ENCODE assay signal across 9 mouse cellular contexts in the genomic region with DNA sequence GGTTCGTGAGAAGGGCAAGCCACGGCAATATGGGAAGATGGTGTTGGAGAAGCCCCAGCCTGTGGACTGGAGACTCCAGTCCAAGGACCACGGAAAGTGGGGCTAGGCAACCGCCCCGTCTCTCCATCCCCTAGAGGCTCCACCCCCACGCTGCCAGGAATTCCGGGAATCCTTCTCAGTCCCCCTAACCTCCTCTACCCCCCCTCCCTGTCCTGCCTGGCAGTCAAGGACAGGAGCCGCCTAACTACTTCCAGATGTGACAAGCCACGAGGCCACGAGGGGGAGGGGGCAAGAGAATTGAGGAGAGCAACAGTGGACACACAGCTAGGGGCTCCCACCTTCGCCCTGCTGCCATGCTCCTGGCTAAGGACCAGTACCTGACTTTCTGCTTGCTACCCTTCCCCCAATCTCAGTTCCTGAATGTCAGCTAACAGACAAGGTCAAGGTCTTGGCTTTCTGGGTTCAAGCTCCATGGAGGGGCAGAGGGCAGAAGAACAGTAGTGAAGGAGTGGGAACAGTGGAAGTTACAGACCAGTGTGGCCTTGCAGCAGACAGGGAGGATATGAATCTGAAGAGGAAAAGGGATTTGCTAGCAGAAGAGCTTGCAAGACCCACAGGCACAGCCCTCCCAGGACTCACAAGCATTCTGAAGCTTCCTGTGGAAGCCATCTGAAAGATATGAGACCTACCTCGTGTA. TPM values are rescaled to one million over a fixed set of nuclear protein-coding genes. Genes with fewer than 3 reads are reported as not detected.
DNase-seq lines count a peak whose midpoint lies in the region; ATAC-seq and TF ChIP-seq lines count a peak whose summit lies in the region.
"Had no signal": no experiment of that assay in that cellular context is flagged by ENCODE, and none has a peak within 500 bp of the region (broad histone marks: within the 10 kb centered on the region; RNA-seq: fewer than 3 reads in every experiment).

No protein-coding gene starts in this region.

- no peaks in the 10 kb centered on the region for H3K79me2 ChIP-seq in liver, adult 2 months (ENCODE audit: control insufficient read depth, insufficient read depth, low read length)

- peaks cover 28% of the 10 kb centered on the region for H3K27me3 ChIP-seq in hindbrain, embryonic 13.5 days
- no peaks in the 10 kb centered on the region for H3K27me3 ChIP-seq in liver, adult 2 months (ENCODE audit: control insufficient read depth, insufficient read depth, low read length)
- H3K27me3 ChIP-seq in neural tube, embryonic 15.5 days (replicated peaks): peaks cover 13% of the 10 kb centered on the region
- no peaks in the 10 kb centered on the region for H3K27me3 ChIP-seq in cerebellum, adult 2 months (ENCODE audit: control insufficient read depth, insufficient read depth, low read length)
- H3K27me3 ChIP-seq: CH12.LX had no signal

- no peak overlapping the region for H3K4me3 ChIP-seq in layer of hippocampus, adult 2 months
- H3K4me3 ChIP-seq in hindbrain, embryonic 13.5 days: no peak overlapping the region
- H3K4me3 ChIP-seq in liver, adult 2 months (ENCODE audit: insufficient read depth, low read depth, low read length): peak overlapping the region; percentile 43
- peak overlapping the region; percentile 22 for H3K4me3 ChIP-seq in neural tube, embryonic 15.5 days (replicated peaks)
- H3K4me3 ChIP-seq in cerebellum, adult 2 months (replicated peaks; ENCODE audit: insufficient read depth, low read depth, low read length): no peak overlapping the region

- no peak for ATAC-seq in hindbrain, embryonic 13.5 days (ENCODE audit: low FRiP score)
- ATAC-seq in neural tube, embryonic 15.5 days (ENCODE audit: low FRiP score): no peak

- WGBS in hindbrain, embryonic 13.5 days: 19% methylated on average over 11 of the region's 12 CpGs
- 32% methylated on average over 12 of the region's 12 CpGs for WGBS in liver, adult 2 months
- 22% methylated on average over 12 of the region's 12 CpGs for WGBS in neural tube, embryonic 15.5 days
- WGBS in cerebellum, adult 2 months: 25% methylated on average over 12 of the region's 12 CpGs

- H3K4me1 ChIP-seq in hindbrain, embryonic 13.5 days (replicated peaks): peaks cover 40% of the 10 kb centered on the region
- H3K4me1 ChIP-seq in liver, adult 2 months (ENCODE audit: control insufficient read depth, insufficient read depth, low read length): peaks cover 11% of the 10 kb centered on the region
- H3K4me1 ChIP-seq in neural tube, embryonic 15.5 days: peaks cover 20% of the 10 kb centered on the region
- peaks cover 3% of the 10 kb centered on the region; the same call in 1 of the 2 replicates for H3K4me1 ChIP-seq in cerebellum, adult 2 months (ENCODE audit: control insufficient read depth, insufficient read depth, low read length)

- no peak for TF ChIP-seq CTCF in layer of hippocampus, adult 2 months (conservative IDR thresholded peaks at IDR 0.05)
- no peak for TF ChIP-seq CTCF in liver, adult 2 months (IDR thresholded peaks at IDR 0.05; ENCODE audit: low read depth, low read length)
- no peak for TF ChIP-seq CTCF in cerebellum, adult 2 months (IDR thresholded peaks at IDR 0.05; ENCODE audit: borderline replicate concordance, insufficient read depth, low read depth, low read length)

- peak overlapping the region; percentile 21 for H3K4me2 ChIP-seq in hindbrain, embryonic 13.5 days
- H3K4me2 ChIP-seq in neural tube, embryonic 15.5 days: peak overlapping the region; percentile 24

- H3K9me3 ChIP-seq in hindbrain, embryonic 13.5 days: no peaks in the 10 kb centered on the region
- no peaks in the 10 kb centered on the region for H3K9me3 ChIP-seq in neural tube, embryonic 15.5 days (replicated peaks)

- no peak for DNase-seq in layer of hippocampus, adult 2 months (ENCODE audit: low spot score in 2 of 2)
- no peak for DNase-seq in layer of hippocampus, adult 18-20 months (ENCODE audit: low spot score in 2 of 2)
- peak; percentile 53 for DNase-seq in fibroblast of lung, adult 2 months (ENCODE audit: low read depth)
- DNase-seq in liver, adult 2 months (ENCODE audit: extremely low read depth, low read depth, low spot score): no peak
- no peak for DNase-seq in frontal cortex, postnatal 10 days (ENCODE audit: low spot score in 2 of 2)
- DNase-seq in cerebellum, adult 2 months: no peak

- H3K9ac ChIP-seq in hindbrain, embryonic 13.5 days: no peak overlapping the region
- H3K9ac ChIP-seq in liver, adult 2 months (ENCODE audit: low read depth, low read length): peak overlapping the region; percentile 35; the same call in 1 of the 2 replicates
- no peak overlapping the region for H3K9ac ChIP-seq in neural tube, embryonic 15.5 days (replicated peaks)

- no peaks in the 10 kb centered on the region for H3K36me3 ChIP-seq in hindbrain, embryonic 13.5 days
- H3K36me3 ChIP-seq in liver, adult 2 months (ENCODE audit: control insufficient read depth, insufficient read depth, low read length): no peaks in the 10 kb centered on the region
- no peaks in the 10 kb centered on the region for H3K36me3 ChIP-seq in neural tube, embryonic 15.5 days

- H3K27ac ChIP-seq in layer of hippocampus, adult 2 months: peak overlapping the region; percentile 28; the same call in 1 of the 2 replicates
- peak overlapping the region; percentile 48; the same call in 1 of the 2 replicates for H3K27ac ChIP-seq in hindbrain, embryonic 13.5 days
- H3K27ac ChIP-seq in liver, adult 2 months (replicated peaks; ENCODE audit: insufficient read depth, low read depth, low read length): peak overlapping the region; percentile 45
- peak overlapping the region; percentile 69 for H3K27ac ChIP-seq in neural tube, embryonic 15.5 days (replicated peaks)
- no peak overlapping the region for H3K27ac ChIP-seq in cerebellum, adult 2 months (ENCODE audit: insufficient read depth, low read length)

- no peak for TF ChIP-seq POLR2A in liver, adult 2 months (IDR thresholded peaks at IDR 0.05; ENCODE audit: extremely low read depth, insufficient read depth, low read length)
- TF ChIP-seq POLR2A in cerebellum, adult 2 months (IDR thresholded peaks at IDR 0.05; ENCODE audit: borderline replicate concordance, insufficient read depth, low read length): no peak

RNA-seq across cellular contexts. Expression of a gene that starts 2.9 kb away (rescaled TPM):
- 1 to 10 TPM; 6.1 to 8.4 TPM for total RNA-seq in layer of hippocampus, adult 2 months (2021)
- 1 to 10 TPM; 6.1 to 7.5 TPM for total RNA-seq in layer of hippocampus, adult 18-20 months (2021)
- 22.8 and 26.4 TPM in 2 replicates for polyA plus RNA-seq in hindbrain, embryonic 13.5 days (2015; fragmentation: Nextera tagmentation; extraction: Ambion mirVana)
- total RNA-seq in liver, adult 2 months (2014; rRNA removed): 4.4 and 6.7 TPM in 2 replicates
- polyA plus RNA-seq in liver, adult 2 months (2012; rRNA removed): 11.9 TPM in 2 replicates
- polyA plus RNA-seq in neural tube, embryonic 15.5 days (2015; fragmentation: Nextera tagmentation; extraction: Ambion mirVana): 48.4 and 54.1 TPM in 2 replicates
- polyA plus RNA-seq in cerebellum, adult 2 months (2012; rRNA removed): 11.3 and 15.1 TPM in 2 replicates

RNA-seq across cellular contexts. Expression of a gene that starts 9.8 kb away (rescaled TPM):
- 10 to 100 TPM; 26.2 to 29.3 TPM for total RNA-seq in layer of hippocampus, adult 2 months (2021)
- total RNA-seq in layer of hippocampus, adult 18-20 months (2021): 10 to 100 TPM; 20.9 to 25.2 TPM
- polyA plus RNA-seq in hindbrain, embryonic 13.5 days (2015; fragmentation: Nextera tagmentation; extraction: Ambion mirVana): 49.1 and 49.6 TPM in 2 replicates
- 4.3 and 6.5 TPM in 2 replicates for total RNA-seq in liver, adult 2 months (2014; rRNA removed)
- polyA plus RNA-seq in liver, adult 2 months (2012; rRNA removed): 84.3 and 98.8 TPM in 2 replicates
- polyA plus RNA-seq in neural tube, embryonic 15.5 days (2015; fragmentation: Nextera tagmentation; extraction: Ambion mirVana): 64.6 and 66.9 TPM in 2 replicates
- 56.0 and 61.7 TPM in 2 replicates for polyA plus RNA-seq in cerebellum, adult 2 months (2012; rRNA removed)

RNA-seq across cellular contexts. Expression of a gene that starts 18.1 kb away (rescaled TPM):
- total RNA-seq in layer of hippocampus, adult 2 months (2021): under 1 TPM in 1 of 2 experiments, not detected in 1; 0.56 TPM
- total RNA-seq in layer of hippocampus, adult 18-20 months (2021): under 1 TPM; 0.20 to 0.47 TPM
- 0.17 and 0.21 TPM in 2 replicates for polyA plus RNA-seq in hindbrain, embryonic 13.5 days (2015; fragmentation: Nextera tagmentation; extraction: Ambion mirVana)
- 0.07 TPM in 1 of 2 replicates, not detected in the other for total RNA-seq in liver, adult 2 months (2014; rRNA removed)
- polyA plus RNA-seq in liver, adult 2 months (2012; rRNA removed): 0.05 and 0.06 TPM in 2 replicates
- polyA plus RNA-seq in neural tube, embryonic 15.5 days (2015; fragmentation: Nextera tagmentation; extraction: Ambion mirVana): 0.09 and 0.17 TPM in 2 replicates
- polyA plus RNA-seq in cerebellum, adult 2 months (2012; rRNA removed): 0.25 and 0.31 TPM in 2 replicates

RNA-seq across cellular contexts. Expression of a gene that starts 18.2 kb away (rescaled TPM):
- total RNA-seq in layer of hippocampus, adult 2 months (2021): 10 to 100 TPM; 25.4 to 28.1 TPM
- total RNA-seq in layer of hippocampus, adult 18-20 months (2021): 10 to 100 TPM; 18.9 to 24.2 TPM
- 19.9 and 23.4 TPM in 2 replicates for polyA plus RNA-seq in hindbrain, embryonic 13.5 days (2015; fragmentation: Nextera tagmentation; extraction: Ambion mirVana)
- total RNA-seq in liver, adult 2 months (2014; rRNA removed): 0.74 and 1.1 TPM in 2 replicates
- polyA plus RNA-seq in liver, adult 2 months (2012; rRNA removed): 10.7 and 15.0 TPM in 2 replicates
- 16.0 and 27.4 TPM in 2 replicates for polyA plus RNA-seq in neural tube, embryonic 15.5 days (2015; fragmentation: Nextera tagmentation; extraction: Ambion mirVana)
- polyA plus RNA-seq in cerebellum, adult 2 months (2012; rRNA removed): 14.4 and 14.8 TPM in 2 replicates

RNA-seq across cellular contexts. Expression of a gene that starts 18.3 kb away (rescaled TPM):
- total RNA-seq in layer of hippocampus, adult 2 months (2021): 10 to 100 TPM; 15.5 to 19.7 TPM
- total RNA-seq in layer of hippocampus, adult 18-20 months (2021): 10 to 100 TPM; 13.5 to 21.4 TPM
- polyA plus RNA-seq in hindbrain, embryonic 13.5 days (2015; fragmentation: Nextera tagmentation; extraction: Ambion mirVana): 7.9 and 8.9 TPM in 2 replicates
- total RNA-seq in liver, adult 2 months (2014; rRNA removed): 0.74 and 1.5 TPM in 2 replicates
- 4.3 and 5.6 TPM in 2 replicates for polyA plus RNA-seq in liver, adult 2 months (2012; rRNA removed)
- polyA plus RNA-seq in neural tube, embryonic 15.5 days (2015; fragmentation: Nextera tagmentation; extraction: Ambion mirVana): 7.9 and 9.0 TPM in 2 replicates
- polyA plus RNA-seq in cerebellum, adult 2 months (2012; rRNA removed): 8.1 and 9.9 TPM in 2 replicates

Comparison
In these comparisons a context has a peak if more than half of its experiments do, and no peak if none do; other contexts are left out.
1. H3K4me3 ChIP-seq: peak in liver, adult 2 months (single experiment) and neural tube, embryonic 15.5 days (single experiment); none in layer of hippocampus, adult 2 months (single experiment), hindbrain, embryonic 13.5 days (single experiment) and cerebellum, adult 2 months (single experiment).